Mouse (Mus musculus) lung, postnatal 0 days (tissue): ENCODE results near the gene Sar1b. TPM values are rescaled to one million over a fixed set of nuclear protein-coding genes. Genes with fewer than 3 reads are reported as not detected.

Experiments used
- ATAC-seq: fragments of 200-750 bp; cut with Nextera tagmentation; 2 replicates; pipeline ENCODE4 v1.8.0; 2017; ENCODE audit warnings: moderate library complexity
- DNase-seq: peaks from one replicate; pipeline ENCODE4 v3.0.0-alpha.2; 2016; ENCODE audit warnings: low spot score
- H3K27ac ChIP-seq: fragments of 300-500 bp; sonication (generic); 2 replicates; pipeline ENCODE4 v1.5.1; 2014; ENCODE audit warnings: antibody characterized with exemption, mild to moderate bottlenecking, low read length, mixed read lengths
- H3K27me3 ChIP-seq: fragments of 300-500 bp; sonication (generic); replicated peaks from 2 replicates; pipeline ENCODE4 v1.6.1; 2014; ENCODE audit warnings: low read length, mixed read lengths; ENCODE audit not compliant: insufficient read depth
- H3K36me3 ChIP-seq: fragments of 300-500 bp; sonication (generic); 2 replicates; pipeline ENCODE4 v1.6.1; 2014; ENCODE audit warnings: low read length, mixed read lengths; ENCODE audit not compliant: insufficient read depth
- H3K4me1 ChIP-seq: fragments of 300-500 bp; sonication (generic); 2 replicates; pipeline ENCODE4 v1.6.1; 2014; ENCODE audit warnings: antibody characterized with exemption, low read depth, low read length, mixed read lengths; ENCODE audit not compliant: insufficient read depth
- H3K4me2 ChIP-seq: fragments of 300-500 bp; sonication (generic); replicated peaks from 2 replicates; pipeline ENCODE4 v1.6.1; 2014; ENCODE audit warnings: low read depth, mild to moderate bottlenecking, low read length, moderate library complexity, mixed read lengths
- H3K4me3 ChIP-seq: fragments of 300-500 bp; sonication (generic); 2 replicates; pipeline ENCODE4 v1.5.1; 2014; ENCODE audit warnings: low read depth, low read length
- H3K9ac ChIP-seq: fragments of 300-500 bp; sonication (generic); replicated peaks from 2 replicates; pipeline ENCODE4 v1.6.1; 2014; ENCODE audit warnings: low read depth, mild to moderate bottlenecking
- H3K9me3 ChIP-seq: fragments of 300-500 bp; sonication (generic); 2 replicates; pipeline ENCODE4 v1.6.1; 2016; ENCODE audit warnings: low read length, mixed read lengths
- CTCF ChIP-seq: IDR thresholded peaks from 2 replicates; pipeline ENCODE4 v1.5.1; 2016; ENCODE audit warnings: antibody characterized with exemption, mild to moderate bottlenecking
- EP300 ChIP-seq: IDR thresholded peaks from 2 replicates; pipeline ENCODE4 v1.6.1; 2016; ENCODE audit warnings: antibody characterized with exemption, mild to moderate bottlenecking, control low read depth
- WGBS: fragments of 180-500 bp; shearing (Covaris S2); extraction: QIAGEN DNeasy Blood & Tissue Kit; methylation state at CpG from one replicate; pipeline ENCODE4 v1.1.7; 2014; 5-methylcytosine and 5-hydroxymethylcytosine counted together
- polyA plus RNA-seq: library from polyadenylated mRNA; unstranded; fragments of >200 nt; fragmentation: Nextera tagmentation; extraction: Ambion mirVana; gene quantifications from 2 replicates; pipeline ENCODE4 v1.2.1, GENCODE M21; 2015

Sar1b gene
- polyA plus RNA-seq, 1 experiment from 2014 or later, result 125 TPM

GRCm38 (mm10) chr11:51809632-51810224, 46.2 kb downstream of the Sar1b start:
- ATAC-seq, result 0 out of 2 replicates have a peak, but pooled peaks have one; percentile 31
- no peak overlapping the region for H3K4me2 ChIP-seq
- H3K4me1 ChIP-seq, result peaks cover 3% of the 10 kb centered on the region; the same call in 1 of the 2 replicates
- DNase-seq, result peak; percentile 76
- no peak overlapping the region for H3K4me3 ChIP-seq
- TF ChIP-seq CTCF, result peak; percentile 39
- no peak for TF ChIP-seq EP300
- H3K9me3 ChIP-seq, result no peaks in the 10 kb centered on the region
- H3K27me3 ChIP-seq, result no peaks in the 10 kb centered on the region
- 54% methylated on average over 6 of the region's 6 CpGs for WGBS
- H3K36me3 ChIP-seq, result peaks cover 8% of the 10 kb centered on the region; the same call in 1 of the 2 replicates
- no peak overlapping the region for H3K27ac ChIP-seq
- H3K9ac ChIP-seq, result no peak overlapping the region

DNA sequence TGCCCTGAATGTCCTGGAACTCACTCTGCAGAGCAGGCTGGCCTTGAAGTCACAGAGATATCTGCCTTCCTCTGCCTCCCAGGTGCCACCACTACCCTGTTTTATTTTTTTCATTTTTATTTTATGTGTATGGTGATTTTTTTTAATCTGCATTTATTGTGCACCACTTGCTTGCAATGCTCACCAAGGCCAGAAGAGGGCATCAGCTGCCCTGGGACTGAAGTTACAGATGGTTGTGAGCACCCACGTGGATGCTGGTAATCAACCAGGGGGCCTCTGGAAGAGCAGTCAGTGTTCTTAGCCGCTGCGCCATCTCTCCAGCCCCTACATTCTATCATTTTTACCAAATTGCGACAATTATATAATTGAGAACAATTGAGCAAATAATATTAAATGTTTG, 47.7 kb downstream of the Sar1b start:
- 88% methylated on average over 4 of the region's 4 CpGs for WGBS

GRCm38 (mm10) chr11:51812022-51812546, 48.6 kb downstream of the Sar1b start:
- 92% methylated on average over 8 of the region's 8 CpGs for WGBS
- no peak for TF ChIP-seq CTCF
- no peak for TF ChIP-seq EP300
- H3K9ac ChIP-seq, result no peak overlapping the region
- H3K4me2 ChIP-seq, result no peak overlapping the region
- ATAC-seq (no peak), DNase-seq (no peak)
- no peaks in the 10 kb centered on the region for H3K27me3 ChIP-seq
- no peaks in the 10 kb centered on the region for H3K4me1 ChIP-seq
- H3K36me3 ChIP-seq, result peaks cover 27% of the 10 kb centered on the region
- no peak overlapping the region for H3K27ac ChIP-seq
- H3K4me3 ChIP-seq, result no peak overlapping the region
- H3K9me3 ChIP-seq, result no peaks in the 10 kb centered on the region

More for the DNA sequence above, 47.7 kb downstream of the Sar1b start:
- Histone ChIP-seq H3K4me1 (no peaks in the 10 kb centered on the region; the same call in 1 of the 2 replicates), H3K27ac (no peak overlapping the region), H3K4me2 (no peak overlapping the region), H3K27me3 (no peaks in the 10 kb centered on the region), H3K9me3 (no peaks in the 10 kb centered on the region), H3K9ac (no peak overlapping the region), H3K36me3 (peaks cover 21% of the 10 kb centered on the region), H3K4me3 (no peak overlapping the region)
- ATAC-seq (no peak), DNase-seq (no peak)
- TF ChIP-seq CTCF, result peak; percentile 50
- TF ChIP-seq EP300, result no peak

DNA sequence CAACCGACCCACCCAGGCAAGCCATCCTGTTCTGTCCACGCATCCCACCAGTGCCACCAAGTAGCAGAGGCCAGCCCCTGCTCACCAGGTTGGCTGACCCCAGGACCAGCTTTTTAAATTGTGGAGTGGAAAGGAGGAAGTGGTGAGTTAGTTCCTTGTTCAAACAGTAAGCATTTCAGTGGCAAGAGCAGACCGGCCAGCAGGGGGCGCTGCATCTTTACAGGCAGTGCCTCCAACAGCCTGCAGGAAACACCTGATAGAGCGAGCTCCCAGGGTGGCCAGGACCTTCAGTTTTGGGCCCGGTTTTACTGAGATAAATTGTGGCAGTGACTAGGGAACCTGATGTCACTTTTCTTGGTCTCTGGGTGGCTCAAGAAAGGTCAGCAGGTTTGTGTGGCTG, 54.3 kb downstream of the Sar1b start:
- ATAC-seq (peak; percentile 71), DNase-seq (peak; percentile 92)
- Histone ChIP-seq H3K4me1 (0 out of 2 replicates have a peak, but pooled peaks cover 3% of the 10 kb centered on the region), H3K4me2 (no peak overlapping the region), H3K27ac (no peak overlapping the region), H3K27me3 (no peaks in the 10 kb centered on the region), H3K36me3 (peaks cover 39% of the 10 kb centered on the region), H3K4me3 (no peak overlapping the region), H3K9me3 (no peaks in the 10 kb centered on the region), H3K9ac (no peak overlapping the region)
- 29% methylated on average over 6 of the region's 6 CpGs for WGBS
- TF ChIP-seq EP300 (peak; percentile 42), CTCF (peak; percentile 97)

DNA sequence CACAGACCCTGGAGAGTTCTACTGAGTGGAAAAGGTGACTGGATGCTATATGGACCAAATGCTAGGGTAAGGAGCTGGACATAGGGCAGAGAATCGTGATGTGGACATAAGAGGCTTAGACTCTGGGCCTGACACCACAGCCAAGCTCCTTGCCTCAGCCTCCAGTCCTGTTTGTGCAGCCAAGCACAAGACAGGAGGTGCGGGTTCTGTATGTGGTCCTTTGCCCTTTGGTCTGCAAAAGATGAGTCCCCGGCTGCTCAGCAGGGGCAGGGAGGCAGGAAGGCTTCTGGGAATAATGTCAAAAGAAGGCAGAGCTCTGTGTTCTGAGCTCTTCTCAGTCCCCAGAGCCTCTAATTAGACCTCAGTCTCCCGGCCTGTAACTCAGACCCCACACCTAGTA, 55.4 kb downstream of the Sar1b start:
- Histone ChIP-seq H3K4me1 (0 out of 2 replicates have a peak, but pooled peaks cover 3% of the 10 kb centered on the region), H3K9ac (no peak overlapping the region), H3K4me2 (no peak overlapping the region), H3K27me3 (no peaks in the 10 kb centered on the region), H3K36me3 (peaks cover 36% of the 10 kb centered on the region), H3K27ac (no peak overlapping the region), H3K4me3 (no peak overlapping the region), H3K9me3 (no peaks in the 10 kb centered on the region)
- DNase-seq (no peak), ATAC-seq (no peak)
- 95% methylated on average over 4 of the region's 4 CpGs for WGBS
- TF ChIP-seq CTCF (no peak), EP300 (no peak)

- no peaks in the 10 kb centered on the region for H3K27me3 ChIP-seq
- H3K4me2 ChIP-seq, result no peak overlapping the region
- no peak overlapping the region for H3K4me3 ChIP-seq
- 68% methylated on average over 3 of the region's 3 CpGs for WGBS
- H3K27ac ChIP-seq, result no peak overlapping the region
- DNase-seq (no peak), ATAC-seq (no peak)
- TF ChIP-seq CTCF, result peak; percentile 70
- no peak for TF ChIP-seq EP300
- H3K36me3 ChIP-seq, result peaks cover 29% of the 10 kb centered on the region
- H3K9ac ChIP-seq, result no peak overlapping the region
- H3K9me3 ChIP-seq, result no peaks in the 10 kb centered on the region
- H3K4me1 ChIP-seq, result 0 out of 2 replicates have a peak, but pooled peaks cover 3% of the 10 kb centered on the region
Observed at GRCm38 (mm10) chr11:51819964-51820363, 56.5 kb downstream of the Sar1b start.
